25 mouse cellular contexts compared by ENCODE assay signal in genomic region chr5:138936399-138937089, GRCm38 (mm10).
"Had no signal": no experiment of that assay in that cellular context is flagged by ENCODE, and none has a peak within 500 bp of the region (broad histone marks: within the 10 kb centered on the region; RNA-seq: fewer than 3 reads in every experiment).

No protein-coding gene starts in this region.

- H3K9ac ChIP-seq: heart, embryonic 12.5 days; hindbrain, embryonic 12.5 days; hindbrain, embryonic 15.5 days; kidney, embryonic 15.5 days; limb, embryonic 12.5 days; liver, embryonic 13.5 days; liver, embryonic 15.5 days had no signal

- H3K27me3 ChIP-seq: hindbrain, embryonic 15.5 days; kidney, embryonic 15.5 days had no signal

- H3K4me2 ChIP-seq: heart, embryonic 12.5 days; hindbrain, embryonic 12.5 days; hindbrain, embryonic 15.5 days; kidney, embryonic 15.5 days; limb, embryonic 12.5 days; liver, embryonic 11.5 days; liver, embryonic 13.5 days; liver, embryonic 15.5 days had no signal

- H3K4me1 ChIP-seq: liver, embryonic 15.5 days had no signal

- ATAC-seq: hindbrain, postnatal 0 days; intestine, embryonic 16.5 days had no signal

- DNase-seq: heart, adult 18-20 months; heart, postnatal 10 days; heart, postnatal 4 days; kidney, adult 11 months; kidney, adult 2 months; kidney, adult 9 months; kidney, postnatal 14 days; kidney, postnatal 36 days; layer of hippocampus, adult 9-11 months; layer of hippocampus, postnatal 36 days; liver; liver, embryonic 13.5 days had no signal

- H3K36me3 ChIP-seq: heart, embryonic 10.5 days; heart, embryonic 12.5 days; hindbrain, embryonic 10.5 days; hindbrain, embryonic 12.5 days; hindbrain, embryonic 15.5 days; kidney, embryonic 15.5 days; limb, embryonic 10.5 days; limb, embryonic 12.5 days; liver, embryonic 13.5 days; liver, embryonic 15.5 days had no signal

- H3K9me3 ChIP-seq: heart, embryonic 10.5 days; heart, embryonic 12.5 days; hindbrain, embryonic 10.5 days; hindbrain, embryonic 12.5 days; hindbrain, embryonic 15.5 days; kidney, embryonic 15.5 days; limb, embryonic 10.5 days; limb, embryonic 12.5 days; liver, embryonic 13.5 days; liver, embryonic 15.5 days had no signal

- H3K27ac ChIP-seq: heart, embryonic 10.5 days; hindbrain, embryonic 10.5 days; hindbrain, embryonic 12.5 days; hindbrain, embryonic 15.5 days; hindbrain, postnatal 0 days; kidney, embryonic 15.5 days; kidney, postnatal 0 days; limb, embryonic 10.5 days; limb, embryonic 12.5 days; liver, embryonic 13.5 days; liver, embryonic 15.5 days had no signal

- H3K4me3 ChIP-seq: heart, embryonic 10.5 days; heart, embryonic 12.5 days; hindbrain, embryonic 10.5 days; hindbrain, embryonic 12.5 days; hindbrain, embryonic 15.5 days; kidney, embryonic 15.5 days; limb, embryonic 10.5 days; limb, embryonic 12.5 days; liver, embryonic 13.5 days; liver, embryonic 15.5 days had no signal
